Mouse (Mus musculus): ENCODE data around the gene Ankrd54.
"Not testable (repeated sequence)": the region's sequence is repeated elsewhere in the genome, so short reads cannot be mapped to it uniquely, and the experiment has no call there.

Gene Ankrd54

GRCm38 (mm10) chr15:79018191-79018590 lies 44.5 kb downstream of the Ankrd54 start:
- no peak for DNase-seq (ENCODE audit: low spot score in 2 of 2)

- no peak for DNase-seq (ENCODE audit: low spot score in 2 of 2)
These were observed 49.3 kb downstream of the Ankrd54 start for GRCm38 (mm10) chr15:79013382-79013781.

GRCm38 (mm10) chr15:79011550-79011949 lies 51.1 kb downstream of the Ankrd54 start:
- DNase-seq (ENCODE audit: low spot score in 2 of 2), result no peak

GRCm38 (mm10) chr15:79009734-79010133 lies 53.0 kb downstream of the Ankrd54 start:
- no peak for DNase-seq (ENCODE audit: low spot score in 2 of 2)

GRCm38 (mm10) chr15:79007836-79008235 lies 54.9 kb downstream of the Ankrd54 start:
- not testable (repeated sequence) for DNase-seq (ENCODE audit: low spot score in 2 of 2)

- no peak for DNase-seq (ENCODE audit: low spot score in 2 of 2)
These were observed 55.6 kb downstream of the Ankrd54 start for GRCm38 (mm10) chr15:79007059-79007458.

GRCm38 (mm10) chr15:79006638-79007037 lies 56.1 kb downstream of the Ankrd54 start:
- DNase-seq (ENCODE audit: low spot score in 2 of 2), result no peak

- DNase-seq (ENCODE audit: low spot score in 2 of 2), result no peak
These were observed 57.1 kb downstream of the Ankrd54 start for GRCm38 (mm10) chr15:79005581-79005980.

All from urinary bladder, adult 18-20 months (tissue).